Mouse (Mus musculus): ENCODE data around the gene Gm9195. TPM values are rescaled to one million over a fixed set of nuclear protein-coding genes. Genes with fewer than 3 reads are reported as not detected.

Gene Gm9195
- polyA plus RNA-seq, 1 experiment: not detected

GRCm38 (mm10) chr14:72440436-72440835 lies 51.2 kb downstream of the Gm9195 start:
- Histone ChIP-seq H3K4me1 (ENCODE audit: control insufficient read depth, insufficient read depth, low read length) (no peaks in the 10 kb centered on the region), H3K27ac (ENCODE audit: insufficient read depth, low read length) (no peak overlapping the region), H3K4me3 (replicated peaks; ENCODE audit: insufficient read depth, low read depth, low read length) (no peak overlapping the region), H3K27me3 (ENCODE audit: control insufficient read depth, insufficient read depth, low read length) (no peaks in the 10 kb centered on the region)
- TF ChIP-seq CTCF (IDR thresholded peaks at IDR 0.05; ENCODE audit: borderline replicate concordance, insufficient read depth, low read depth, low read length): no peak
- no peak for TF ChIP-seq POLR2A (IDR thresholded peaks at IDR 0.05; ENCODE audit: borderline replicate concordance, insufficient read depth, low read length)
- no peak for DNase-seq
- WGBS: 86% methylated on average over 6 of the region's 6 CpGs

- TF ChIP-seq POLR2A (IDR thresholded peaks at IDR 0.05; ENCODE audit: borderline replicate concordance, insufficient read depth, low read length) (no peak), CTCF (IDR thresholded peaks at IDR 0.05; ENCODE audit: borderline replicate concordance, insufficient read depth, low read depth, low read length) (no peak)
- H3K27ac ChIP-seq (ENCODE audit: insufficient read depth, low read length): no peak overlapping the region
Observed at GRCm38 (mm10) chr14:72438976-72439375, 52.7 kb downstream of the Gm9195 start.

GRCm38 (mm10) chr14:72389696-72390095 lies 101.9 kb downstream of the Gm9195 start:
- DNase-seq: peak; percentile 43 to 68
- TF ChIP-seq CTCF (IDR thresholded peaks at IDR 0.05; ENCODE audit: borderline replicate concordance, insufficient read depth, low read depth, low read length) (no peak), POLR2A (IDR thresholded peaks at IDR 0.05; ENCODE audit: borderline replicate concordance, insufficient read depth, low read length) (no peak)
- H3K27me3 ChIP-seq (ENCODE audit: control insufficient read depth, insufficient read depth, low read length): no peaks in the 10 kb centered on the region
- H3K4me1 ChIP-seq (ENCODE audit: control insufficient read depth, insufficient read depth, low read length): peaks cover 3% of the 10 kb centered on the region
- WGBS: 5% methylated on average over 1 of the region's 1 CpGs
- H3K4me3 ChIP-seq (replicated peaks; ENCODE audit: insufficient read depth, low read depth, low read length): no peak overlapping the region
- no peak overlapping the region for H3K27ac ChIP-seq (ENCODE audit: insufficient read depth, low read length)

More at GRCm38 (mm10) chr14:72438976-72439375, 52.7 kb downstream of the Gm9195 start:
- no peak for DNase-seq
- H3K4me1 ChIP-seq (ENCODE audit: control insufficient read depth, insufficient read depth, low read length): no peaks in the 10 kb centered on the region
- no peak overlapping the region for H3K4me3 ChIP-seq (replicated peaks; ENCODE audit: insufficient read depth, low read depth, low read length)
- WGBS: 75% methylated on average over 1 of the region's 1 CpGs
- no peaks in the 10 kb centered on the region for H3K27me3 ChIP-seq (ENCODE audit: control insufficient read depth, insufficient read depth, low read length)

GRCm38 (mm10) chr14:72389288-72389687 lies 102.3 kb downstream of the Gm9195 start:
- no peak overlapping the region for H3K27ac ChIP-seq (ENCODE audit: insufficient read depth, low read length)
- WGBS: 35% methylated on average over 4 of the region's 4 CpGs
- no peak for TF ChIP-seq CTCF (IDR thresholded peaks at IDR 0.05; ENCODE audit: borderline replicate concordance, insufficient read depth, low read depth, low read length)
- no peak for TF ChIP-seq POLR2A (IDR thresholded peaks at IDR 0.05; ENCODE audit: borderline replicate concordance, insufficient read depth, low read length)
- H3K4me1 ChIP-seq (ENCODE audit: control insufficient read depth, insufficient read depth, low read length): peaks cover 3% of the 10 kb centered on the region
- no peak overlapping the region for H3K4me3 ChIP-seq (replicated peaks; ENCODE audit: insufficient read depth, low read depth, low read length)
- H3K27me3 ChIP-seq (ENCODE audit: control insufficient read depth, insufficient read depth, low read length): no peaks in the 10 kb centered on the region
- no peak for DNase-seq

- Histone ChIP-seq H3K4me3 (replicated peaks; ENCODE audit: insufficient read depth, low read depth, low read length) (no peak overlapping the region), H3K27me3 (ENCODE audit: control insufficient read depth, insufficient read depth, low read length) (no peaks in the 10 kb centered on the region), H3K4me1 (ENCODE audit: control insufficient read depth, insufficient read depth, low read length) (no peaks in the 10 kb centered on the region), H3K27ac (ENCODE audit: insufficient read depth, low read length) (no peak overlapping the region)
- TF ChIP-seq POLR2A (IDR thresholded peaks at IDR 0.05; ENCODE audit: borderline replicate concordance, insufficient read depth, low read length) (no peak), CTCF (IDR thresholded peaks at IDR 0.05; ENCODE audit: borderline replicate concordance, insufficient read depth, low read depth, low read length) (0 out of 2 replicates have a peak, but pooled peaks have one; percentile 16)
- 18% methylated on average over 2 of the region's 2 CpGs for WGBS
- DNase-seq: no peak
Observed at GRCm38 (mm10) chr14:72377224-72377623, 114.4 kb downstream of the Gm9195 start.

Other genes starting within 250 kb of the Gm9195 start
- 20.0 and 20.6 TPM in 2 replicates for gene Fndc3a, start 218.2 kb upstream of the Gm9195 start, polyA plus RNA-seq (2012; rRNA removed)

Data from cerebellum, adult 2 months (tissue).